Mouse (Mus musculus) heart, embryonic 12.5 days (tissue): ENCODE data around the gene Tmem132c. TPM values are rescaled to one million over a fixed set of nuclear protein-coding genes. Genes with fewer than 3 reads are reported as not detected.

Source experiments
- ATAC-seq: fragments of 200-750 bp; cut with Nextera tagmentation; 2 replicates; pipeline ENCODE4 v1.8.0; 2017; ENCODE audit warnings: moderate TSS enrichment, moderate library complexity; ENCODE audit not compliant: insufficient number of reproducible peaks, low FRiP score
- H3K27ac ChIP-seq: fragments of 300-500 bp; sonication (generic); 2 replicates; pipeline ENCODE4 v1.5.1; 2016; ENCODE audit warnings: mild to moderate bottlenecking, moderate library complexity; ENCODE audit not compliant: poor library complexity, severe bottlenecking
- H3K27me3 ChIP-seq: fragments of 300-500 bp; sonication (generic); replicated peaks from 2 replicates; pipeline ENCODE4 v1.6.1; 2016; ENCODE audit warnings: mild to moderate bottlenecking, moderate library complexity
- H3K36me3 ChIP-seq: fragments of 300-500 bp; sonication (generic); 2 replicates; pipeline ENCODE4 v1.6.1; 2016; ENCODE audit warnings: mild to moderate bottlenecking, moderate library complexity
- H3K4me1 ChIP-seq: fragments of 300-500 bp; sonication (generic); replicated peaks from 2 replicates; pipeline ENCODE4 v1.6.1; 2016; ENCODE audit warnings: mild to moderate bottlenecking
- H3K4me2 ChIP-seq: fragments of 300-500 bp; sonication (generic); 2 replicates; pipeline ENCODE4 v1.6.1; 2016; ENCODE audit warnings: mild to moderate bottlenecking, moderate library complexity
- H3K4me3 ChIP-seq: fragments of 300-500 bp; sonication (generic); 2 replicates; pipeline ENCODE4 v1.5.1; 2016; ENCODE audit warnings: mild to moderate bottlenecking
- H3K9ac ChIP-seq: fragments of 300-500 bp; sonication (generic); 2 replicates; pipeline ENCODE4 v1.6.1; 2016; ENCODE audit warnings: mild to moderate bottlenecking, moderate library complexity
- H3K9me3 ChIP-seq: fragments of 300-500 bp; sonication (generic); replicated peaks from 2 replicates; pipeline ENCODE4 v1.6.1; 2016; ENCODE audit warnings: mild to moderate bottlenecking, moderate library complexity
- WGBS: fragments of 180-500 bp; shearing (Covaris S2); methylation state at CpG from one replicate; pipeline ENCODE4 v1.1.7; 2016; 5-methylcytosine and 5-hydroxymethylcytosine counted together
- polyA plus RNA-seq: library from polyadenylated mRNA; unstranded; fragments of >200 nt; fragmentation: Nextera tagmentation; extraction: Ambion mirVana; gene quantifications from 2 replicates; pipeline ENCODE4 v1.2.1, GENCODE M21; 2016

Tmem132c gene
- polyA plus RNA-seq, 1 experiment from 2014 or later: 3.4 TPM

- no peak overlapping the region for H3K4me3 ChIP-seq
- H3K4me2 ChIP-seq: no peak overlapping the region
- no peak for ATAC-seq
- WGBS: 57% methylated on average over 7 of the region's 7 CpGs
- no peaks in the 10 kb centered on the region for H3K36me3 ChIP-seq
- H3K27ac ChIP-seq: no peak overlapping the region
- no peaks in the 10 kb centered on the region for H3K27me3 ChIP-seq
- H3K9me3 ChIP-seq: 0 out of 2 replicates have a peak, but pooled peaks cover 8% of the 10 kb centered on the region
- H3K9ac ChIP-seq: no peak overlapping the region
- H3K4me1 ChIP-seq: no peaks in the 10 kb centered on the region
These were observed 174.9 kb downstream of the Tmem132c start for GRCm38 (mm10) chr5:127416536-127416935.

- Histone ChIP-seq H3K4me1 (no peaks in the 10 kb centered on the region), H3K4me2 (no peak overlapping the region), H3K9ac (no peak overlapping the region), H3K9me3 (no peaks in the 10 kb centered on the region), H3K4me3 (no peak overlapping the region), H3K36me3 (no peaks in the 10 kb centered on the region), H3K27me3 (no peaks in the 10 kb centered on the region), H3K27ac (no peak overlapping the region)
- ATAC-seq: no peak
These were observed 182.3 kb downstream of the Tmem132c start for GRCm38 (mm10) chr5:127423936-127424335.

GRCm38 (mm10) chr5:127429124-127429523, 187.5 kb downstream of the Tmem132c start:
- ATAC-seq: no peak
- H3K4me3 ChIP-seq: no peak overlapping the region
- H3K4me2 ChIP-seq: no peak overlapping the region
- no peak overlapping the region for H3K9ac ChIP-seq
- no peaks in the 10 kb centered on the region for H3K36me3 ChIP-seq
- H3K9me3 ChIP-seq: no peaks in the 10 kb centered on the region
- WGBS: 65% methylated on average over 10 of the region's 10 CpGs
- no peak overlapping the region for H3K27ac ChIP-seq
- no peaks in the 10 kb centered on the region for H3K4me1 ChIP-seq
- H3K27me3 ChIP-seq: no peaks in the 10 kb centered on the region

- Histone ChIP-seq H3K27ac (no peak overlapping the region), H3K4me1 (no peaks in the 10 kb centered on the region), H3K36me3 (no peaks in the 10 kb centered on the region), H3K9me3 (no peaks in the 10 kb centered on the region), H3K27me3 (no peaks in the 10 kb centered on the region), H3K9ac (no peak overlapping the region), H3K4me2 (no peak overlapping the region), H3K4me3 (no peak overlapping the region)
- WGBS: 73% methylated on average over 9 of the region's 9 CpGs
- no peak for ATAC-seq
These were observed 190.0 kb downstream of the Tmem132c start for GRCm38 (mm10) chr5:127431561-127431960.

- Histone ChIP-seq H3K27me3 (no peaks in the 10 kb centered on the region), H3K36me3 (no peaks in the 10 kb centered on the region), H3K4me1 (no peaks in the 10 kb centered on the region), H3K4me2 (no peak overlapping the region), H3K27ac (no peak overlapping the region), H3K9ac (no peak overlapping the region), H3K9me3 (peaks cover 6% of the 10 kb centered on the region), H3K4me3 (no peak overlapping the region)
- ATAC-seq: no peak
- WGBS: 91% methylated on average over 5 of the region's 5 CpGs
These were observed 195.2 kb downstream of the Tmem132c start for GRCm38 (mm10) chr5:127436836-127437235.

GRCm38 (mm10) chr5:127438639-127439038, 197.0 kb downstream of the Tmem132c start:
- 89% methylated on average over 4 of the region's 4 CpGs for WGBS
- H3K4me2 ChIP-seq: no peak overlapping the region
- no peak overlapping the region for H3K9ac ChIP-seq
- no peak overlapping the region for H3K4me3 ChIP-seq
- H3K36me3 ChIP-seq: no peaks in the 10 kb centered on the region
- H3K27me3 ChIP-seq: no peaks in the 10 kb centered on the region
- H3K27ac ChIP-seq: no peak overlapping the region
- no peak for ATAC-seq
- H3K4me1 ChIP-seq: no peaks in the 10 kb centered on the region
- H3K9me3 ChIP-seq: peaks cover 6% of the 10 kb centered on the region

GRCm38 (mm10) chr5:127441963-127442362, 200.4 kb downstream of the Tmem132c start:
- Histone ChIP-seq H3K9ac (no peak overlapping the region), H3K9me3 (peaks cover 6% of the 10 kb centered on the region), H3K4me2 (no peak overlapping the region), H3K27me3 (no peaks in the 10 kb centered on the region), H3K27ac (no peak overlapping the region), H3K36me3 (no peaks in the 10 kb centered on the region), H3K4me3 (no peak overlapping the region), H3K4me1 (no peaks in the 10 kb centered on the region)
- no peak for ATAC-seq
- WGBS: 71% methylated on average over 10 of the region's 10 CpGs

- 27% methylated on average over 4 of the region's 4 CpGs for WGBS
- no peak overlapping the region for H3K4me3 ChIP-seq
- H3K27me3 ChIP-seq: no peaks in the 10 kb centered on the region
These were observed 212.0 kb downstream of the Tmem132c start for GRCm38 (mm10) chr5:127453580-127453979.

GRCm38 (mm10) chr5:127454068-127454467, 212.5 kb downstream of the Tmem132c start:
- Histone ChIP-seq H3K9ac (no peak overlapping the region), H3K4me3 (no peak overlapping the region), H3K27ac (no peak overlapping the region), H3K27me3 (no peaks in the 10 kb centered on the region), H3K4me1 (no peaks in the 10 kb centered on the region), H3K4me2 (no peak overlapping the region), H3K9me3 (peaks cover 4% of the 10 kb centered on the region), H3K36me3 (no peaks in the 10 kb centered on the region)
- WGBS: 62% methylated on average over 7 of the region's 7 CpGs
- no peak for ATAC-seq

More at GRCm38 (mm10) chr5:127453580-127453979, 212.0 kb downstream of the Tmem132c start:
- Histone ChIP-seq H3K9me3 (peaks cover 9% of the 10 kb centered on the region), H3K4me1 (no peaks in the 10 kb centered on the region), H3K27ac (no peak overlapping the region), H3K4me2 (no peak overlapping the region), H3K36me3 (no peaks in the 10 kb centered on the region), H3K9ac (no peak overlapping the region)
- no peak for ATAC-seq

- Histone ChIP-seq H3K9me3 (no peaks in the 10 kb centered on the region; the same call in 1 of the 2 replicates), H3K4me1 (no peaks in the 10 kb centered on the region), H3K9ac (no peak overlapping the region), H3K4me2 (no peak overlapping the region), H3K36me3 (no peaks in the 10 kb centered on the region), H3K27me3 (no peaks in the 10 kb centered on the region), H3K27ac (no peak overlapping the region), H3K4me3 (no peak overlapping the region)
- no peak for ATAC-seq
- 84% methylated on average over 10 of the region's 10 CpGs for WGBS
These were observed 214.5 kb downstream of the Tmem132c start for GRCm38 (mm10) chr5:127456076-127456475.

- Histone ChIP-seq H3K9ac (no peak overlapping the region), H3K4me1 (no peaks in the 10 kb centered on the region), H3K27ac (no peak overlapping the region), H3K4me2 (no peak overlapping the region), H3K9me3 (no peaks in the 10 kb centered on the region), H3K27me3 (no peaks in the 10 kb centered on the region), H3K4me3 (no peak overlapping the region), H3K36me3 (no peaks in the 10 kb centered on the region)
- ATAC-seq: no peak
- WGBS: 41% methylated on average over 5 of the region's 5 CpGs
These were observed 226.5 kb downstream of the Tmem132c start for GRCm38 (mm10) chr5:127468151-127468550.

GRCm38 (mm10) chr5:127470351-127470750, 228.7 kb downstream of the Tmem132c start:
- no peak overlapping the region for H3K27ac ChIP-seq
- no peak overlapping the region for H3K4me3 ChIP-seq
- 63% methylated on average over 3 of the region's 3 CpGs for WGBS
- no peaks in the 10 kb centered on the region for H3K36me3 ChIP-seq
- H3K9ac ChIP-seq: no peak overlapping the region
- no peaks in the 10 kb centered on the region for H3K4me1 ChIP-seq
- ATAC-seq: no peak
- H3K27me3 ChIP-seq: no peaks in the 10 kb centered on the region
- H3K9me3 ChIP-seq: no peaks in the 10 kb centered on the region
- H3K4me2 ChIP-seq: no peak overlapping the region
